Mouse (Mus musculus): ENCODE data around the gene Mab21l1.

The Mab21l1 gene

DNA sequence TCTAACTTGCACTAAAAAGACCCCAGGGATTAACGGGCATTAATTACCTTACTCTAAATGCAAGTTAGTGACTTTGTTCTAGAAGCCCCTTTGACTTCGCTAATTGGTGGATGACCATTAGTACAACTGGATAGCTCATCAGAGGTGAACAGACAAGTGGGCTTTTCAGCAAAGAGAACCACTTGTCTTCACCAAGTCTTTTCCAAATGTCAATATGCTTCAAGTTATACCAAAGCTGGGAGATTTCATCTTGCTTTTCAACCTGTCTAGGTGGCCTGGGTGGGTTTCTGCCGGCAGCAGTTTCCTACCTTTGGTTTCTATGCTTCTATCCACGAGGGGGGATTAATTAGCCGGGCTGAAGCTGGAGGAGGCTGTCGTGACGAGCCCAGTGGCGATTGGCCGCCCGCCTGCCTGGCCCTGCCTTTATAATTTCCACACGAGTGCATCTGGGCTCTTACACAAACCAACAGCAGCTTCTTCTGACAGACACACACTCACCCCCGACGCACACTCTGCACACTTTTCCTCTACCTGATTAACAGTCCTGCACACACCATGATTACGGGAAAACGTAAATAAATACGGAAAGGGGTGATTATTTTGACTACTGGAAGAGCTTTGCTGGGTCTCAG is at the start of gene Mab21l1:
TSS of gene Mab21l1 (plus strand) at position 455 of the 632 bp plus-strand sequence.
- in situ Hi-C loops (cut with MboI; ENCODE audit: unreplicated experiment in 2 of 2), result no loop called here

DNA sequence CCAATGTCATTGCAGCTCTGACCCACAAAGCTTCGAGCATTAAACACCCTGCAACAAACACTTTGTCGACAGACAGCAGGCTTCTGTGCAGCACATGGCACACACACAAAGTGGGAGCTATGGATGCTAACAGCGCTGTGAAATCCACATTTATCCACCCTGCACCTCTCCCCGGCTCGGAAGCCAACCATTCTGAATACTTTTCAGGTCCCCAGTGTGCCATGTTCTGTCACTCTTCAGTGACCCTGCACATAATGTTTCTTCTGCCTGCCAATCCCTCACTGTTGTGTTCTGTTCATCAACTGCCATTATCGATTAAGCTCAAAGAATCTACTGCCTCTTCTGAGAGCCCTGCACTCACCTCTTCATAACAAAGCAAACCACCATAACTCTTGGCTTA is 48.6 kb upstream of the Mab21l1 start:
- in situ Hi-C loops (cut with MboI; ENCODE audit: unreplicated experiment in 2 of 2), result no loop called here

DNA sequence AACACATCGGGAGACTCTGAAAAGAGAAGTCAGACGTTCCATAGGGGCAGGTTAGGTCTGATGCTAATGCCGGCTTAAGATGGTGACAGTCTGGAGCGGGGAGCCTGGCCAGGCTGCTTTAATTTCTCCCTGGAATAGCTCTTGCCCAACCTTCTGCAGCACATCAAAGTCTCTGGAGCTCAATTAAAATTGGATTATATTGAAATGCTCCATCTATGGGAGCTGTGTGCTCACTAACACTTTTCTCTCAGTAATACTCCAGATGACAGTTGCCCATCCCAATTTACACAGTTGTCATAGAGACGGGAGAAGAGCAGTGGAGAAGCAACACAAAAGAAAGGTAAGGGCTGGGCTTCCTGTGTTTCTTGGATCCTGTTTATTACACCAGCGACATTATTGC is 40.9 kb upstream of the Mab21l1 start:
- in situ Hi-C loops (cut with MboI; ENCODE audit: unreplicated experiment in 2 of 2), result no loop called here

DNA sequence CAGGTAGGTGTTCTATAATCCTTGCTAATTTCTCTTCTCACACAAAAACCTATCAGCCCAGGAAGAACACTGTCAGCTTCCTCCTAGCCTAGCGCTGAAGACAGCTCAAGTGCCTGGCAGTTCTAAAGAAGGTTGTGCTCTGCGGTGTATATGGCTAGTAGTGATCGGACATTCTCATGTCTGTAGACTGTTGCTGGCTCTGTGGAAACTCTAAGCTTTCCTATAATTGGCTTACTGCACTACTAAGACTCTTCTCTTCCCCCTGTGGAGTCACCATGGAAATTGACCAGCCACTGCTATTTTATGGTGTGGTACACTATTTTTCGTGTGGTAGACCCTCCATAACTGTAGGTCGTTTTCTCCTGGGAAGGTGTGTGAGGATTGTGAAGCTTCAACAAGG is 40.1 kb upstream of the Mab21l1 start:
- in situ Hi-C loops (cut with MboI; ENCODE audit: unreplicated experiment in 2 of 2), result no loop called here

DNA sequence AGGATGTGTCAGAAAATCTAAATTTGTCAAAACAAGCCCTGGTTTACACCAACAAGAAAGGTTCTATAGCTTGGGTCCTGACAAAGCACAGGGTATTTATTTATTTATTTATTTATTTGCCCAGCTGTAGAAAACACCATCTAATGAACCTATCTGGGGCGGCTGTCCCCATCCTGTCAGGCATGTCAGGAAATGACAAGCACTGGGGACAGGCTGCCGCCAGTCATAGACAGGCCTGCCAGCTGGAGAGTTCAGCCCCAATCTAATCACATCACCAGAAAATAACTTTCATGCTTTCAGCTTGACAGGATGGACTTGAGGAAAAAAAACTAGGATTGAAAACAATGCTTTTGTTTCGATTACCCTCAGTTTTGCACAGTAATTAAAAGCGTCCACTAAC is 39.7 kb upstream of the Mab21l1 start:
- in situ Hi-C loops (cut with MboI; ENCODE audit: unreplicated experiment in 2 of 2), result no loop called here

DNA sequence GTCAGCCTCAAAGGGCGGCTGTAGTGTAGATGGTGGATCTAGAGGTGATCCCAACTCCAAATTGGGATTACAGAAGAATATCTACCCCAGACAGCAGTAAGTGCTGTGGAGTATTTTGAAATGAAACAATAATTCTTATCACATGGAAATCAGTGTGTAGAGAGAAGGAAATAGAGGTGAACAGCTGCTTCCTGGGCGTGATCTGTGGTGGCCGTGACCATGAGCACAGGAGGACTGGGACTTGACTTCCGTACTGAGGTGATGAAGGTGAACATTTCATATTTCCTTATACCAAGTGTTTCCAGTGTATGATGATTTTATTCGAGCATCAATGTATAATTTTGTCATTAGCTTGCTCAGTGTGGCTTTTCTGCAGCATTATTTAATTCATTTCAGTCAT is 38.4 kb upstream of the Mab21l1 start:
- in situ Hi-C loops (cut with MboI; ENCODE audit: unreplicated experiment in 2 of 2), result no loop called here

DNA sequence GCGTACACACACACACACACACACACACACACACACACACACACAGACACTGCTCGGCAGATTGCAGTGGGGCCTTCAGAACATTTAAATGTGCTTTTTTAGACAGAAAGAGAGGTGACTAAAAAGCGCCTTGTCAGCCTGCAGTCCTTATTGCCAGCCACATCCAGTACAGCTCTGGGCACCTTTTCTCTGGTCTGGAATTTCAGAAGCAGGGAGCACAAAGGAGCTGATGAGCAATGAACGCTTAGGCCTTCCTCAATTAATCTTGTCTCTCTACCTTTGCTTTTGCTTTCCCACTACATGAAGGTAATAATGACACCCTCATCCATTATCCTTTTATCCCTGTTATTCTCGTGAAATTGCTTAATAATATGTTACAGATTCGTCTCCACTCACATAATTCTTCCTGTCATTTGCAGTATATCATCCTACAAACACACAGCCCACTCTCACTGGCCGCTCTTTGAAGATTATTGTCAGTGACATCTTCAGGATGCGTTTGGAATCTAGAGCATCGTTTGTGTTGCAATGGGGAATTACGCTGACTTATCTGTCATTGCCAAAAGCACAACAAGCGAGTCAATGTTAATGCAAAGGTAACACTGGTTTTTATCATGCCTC is 31.8 kb upstream of the Mab21l1 start:
- in situ Hi-C loops (cut with MboI; ENCODE audit: unreplicated experiment in 2 of 2), result no loop called here

DNA sequence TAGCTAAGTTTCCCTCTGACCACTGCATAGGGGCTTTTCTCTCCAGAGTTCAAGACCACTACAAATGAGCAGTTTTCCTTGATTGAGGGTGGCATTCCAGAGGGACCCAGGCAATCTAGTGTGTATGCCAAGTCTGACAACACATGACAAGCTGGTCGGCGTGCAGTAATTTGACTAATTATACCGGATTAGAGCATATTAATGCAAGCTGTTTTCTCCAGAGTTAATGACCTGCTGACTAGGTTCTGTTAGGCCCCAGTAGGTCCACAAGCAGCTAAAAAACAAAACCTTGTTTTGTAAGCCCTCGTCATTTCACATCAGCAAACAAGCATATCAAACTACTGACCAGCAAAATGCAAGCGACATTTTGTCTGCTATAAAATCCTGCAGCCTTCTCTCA is 30.9 kb upstream of the Mab21l1 start:
- in situ Hi-C loops (cut with MboI; ENCODE audit: unreplicated experiment in 2 of 2), result no loop called here

DNA sequence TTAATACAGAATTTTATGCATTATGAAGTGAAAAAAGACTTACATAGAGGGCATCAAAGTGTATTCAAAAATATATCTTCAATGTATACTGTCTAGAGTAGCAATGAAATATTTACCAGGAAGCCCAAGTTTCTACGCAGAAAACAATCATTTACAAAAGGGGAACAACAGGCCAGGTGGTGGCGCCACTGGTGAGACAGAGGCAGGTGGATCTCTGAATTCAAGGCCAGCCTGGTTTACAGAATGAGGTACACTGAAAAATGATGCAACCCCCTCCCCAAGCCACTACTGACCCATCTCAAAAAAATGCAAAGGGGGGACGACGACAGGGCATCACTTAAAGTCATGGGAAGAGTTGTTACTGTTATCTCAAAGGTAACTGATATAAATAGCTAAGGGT is 29.8 kb upstream of the Mab21l1 start:
- in situ Hi-C loops (cut with MboI; ENCODE audit: unreplicated experiment in 2 of 2), result no loop called here

DNA sequence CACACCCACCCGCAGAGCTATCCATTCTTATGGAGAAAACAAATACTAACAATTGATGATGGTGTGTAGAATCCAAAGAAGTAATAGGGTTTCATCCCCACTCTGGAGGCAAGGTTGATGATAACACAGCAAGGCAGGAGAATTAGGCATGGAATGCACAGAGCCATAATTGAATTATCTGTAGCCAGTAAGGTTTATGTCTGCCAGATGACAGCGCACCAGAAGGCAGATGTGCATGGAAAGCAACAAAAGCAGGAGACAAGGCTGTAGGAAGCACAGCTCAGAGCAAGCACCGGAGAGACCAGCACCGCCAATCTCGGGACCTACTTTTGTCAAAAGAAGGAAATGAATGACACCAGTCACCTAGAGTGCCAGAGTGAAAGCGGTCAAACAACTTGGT is 28.4 kb upstream of the Mab21l1 start:
- in situ Hi-C loops (cut with MboI; ENCODE audit: unreplicated experiment in 2 of 2), result no loop called here

DNA sequence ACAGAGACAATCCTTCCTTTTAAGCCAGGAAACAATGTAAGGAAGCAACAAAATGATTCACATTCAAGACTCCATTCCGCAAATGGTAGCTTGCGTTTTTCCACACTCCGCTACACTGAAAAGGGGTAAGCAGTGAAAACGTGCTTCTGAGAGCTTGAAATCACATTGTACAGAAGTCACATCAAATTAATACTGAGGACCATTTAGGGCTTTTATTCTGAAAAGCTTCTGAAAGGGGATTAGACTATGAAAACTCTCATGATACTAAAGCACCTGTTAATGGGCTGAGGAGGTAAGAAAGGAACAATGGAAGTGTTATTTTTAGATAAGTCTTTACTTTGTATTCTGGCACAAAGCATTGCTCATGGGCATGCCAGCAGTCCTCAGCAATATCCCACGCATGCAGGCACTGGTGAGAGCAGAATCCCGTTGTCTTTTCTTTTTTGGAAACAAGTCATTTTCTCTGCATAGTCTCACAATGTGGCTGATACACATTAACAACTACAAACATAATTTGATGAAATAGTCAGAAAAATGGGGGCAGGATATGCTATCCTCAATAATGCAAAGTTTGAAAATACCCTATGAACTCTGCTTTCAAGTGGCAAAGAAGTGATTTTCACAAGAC is 27.2 kb upstream of the Mab21l1 start:
- in situ Hi-C loops (cut with MboI; ENCODE audit: unreplicated experiment in 2 of 2), result no loop called here

DNA sequence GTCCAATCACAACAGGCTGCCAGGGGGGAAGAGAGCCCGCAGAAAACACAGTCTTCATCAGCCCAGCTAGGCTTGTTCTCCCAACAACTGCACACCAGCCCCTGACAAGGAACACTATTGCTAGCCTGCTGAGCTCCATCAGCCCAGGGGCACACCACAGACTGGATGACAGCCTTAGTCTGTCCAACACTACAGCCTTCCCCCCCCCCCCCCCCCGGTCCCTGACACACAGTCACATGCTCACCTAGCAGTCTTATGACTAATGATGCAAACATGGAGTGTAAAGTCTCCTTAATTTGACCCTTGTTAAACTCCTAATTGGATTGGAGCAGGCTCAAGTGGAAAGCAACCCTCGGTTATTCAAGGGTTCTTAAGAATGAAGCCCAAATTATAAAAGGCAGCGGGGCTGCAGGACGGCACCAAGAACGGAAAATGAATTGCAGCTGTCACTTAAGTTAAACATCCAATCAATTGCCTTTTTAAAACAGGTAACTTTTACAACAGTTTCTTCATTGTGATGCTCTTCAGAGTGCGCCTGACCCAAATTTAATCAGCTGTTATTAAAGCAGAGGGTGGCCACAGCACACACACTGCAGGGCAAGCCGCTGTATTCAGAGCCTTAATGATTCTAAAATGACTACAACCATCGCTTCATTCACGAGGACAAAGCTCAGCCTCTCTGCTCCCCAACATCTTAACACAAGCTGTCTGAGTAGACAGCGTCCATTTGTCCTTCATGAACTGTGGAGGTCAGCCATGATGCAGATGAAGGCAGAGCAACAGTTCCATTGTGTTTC is 26.3 kb upstream of the Mab21l1 start:
- in situ Hi-C loops (cut with MboI; ENCODE audit: unreplicated experiment in 2 of 2), result no loop called here

DNA sequence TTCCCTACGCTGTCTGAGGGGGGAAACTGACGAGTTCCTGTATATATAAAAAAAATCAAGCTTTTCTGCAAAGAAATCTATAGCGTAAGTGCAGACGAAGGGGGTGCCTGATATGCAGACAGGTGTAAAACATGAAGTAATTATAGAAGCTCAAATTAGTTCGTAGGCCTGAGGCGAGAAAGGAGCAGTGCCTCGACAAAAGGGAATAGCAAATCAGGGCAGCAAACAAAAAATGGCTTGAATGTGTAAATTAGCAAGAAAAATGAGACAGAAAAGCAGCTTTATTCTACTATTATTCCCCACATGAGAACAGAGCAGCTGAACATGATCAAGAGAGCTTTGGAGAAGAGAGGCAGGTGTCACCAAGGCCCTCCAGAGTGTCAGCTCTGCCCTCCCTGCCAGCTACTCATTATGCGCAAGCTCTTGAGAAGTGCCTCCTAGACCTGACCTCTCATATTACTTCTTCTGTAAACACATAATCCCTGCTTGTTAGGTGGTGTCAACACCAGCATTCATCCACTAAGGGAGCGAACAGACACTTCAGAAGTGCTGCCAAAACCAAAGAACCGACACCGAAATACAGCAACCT is 25.6 kb upstream of the Mab21l1 start:
- in situ Hi-C loops (cut with MboI; ENCODE audit: unreplicated experiment in 2 of 2), result no loop called here

DNA sequence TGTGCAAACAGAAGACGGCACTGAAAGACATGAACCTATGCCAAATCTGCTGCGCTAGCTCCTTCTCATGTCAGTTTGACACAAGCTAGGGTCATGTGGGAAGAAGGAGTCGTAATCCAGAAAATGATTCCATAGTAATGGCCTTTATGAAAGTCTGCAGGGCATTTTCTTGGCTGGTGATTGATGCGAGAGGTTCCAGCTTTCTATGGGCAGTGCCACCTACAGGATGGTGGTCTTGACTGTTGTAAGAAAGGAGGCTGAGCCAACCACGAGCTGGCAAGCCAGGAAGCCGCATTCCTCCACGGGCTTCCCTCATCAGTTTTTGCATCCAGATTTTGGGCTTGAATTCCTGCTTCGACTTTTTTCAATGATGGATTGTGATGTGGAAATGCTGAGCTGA is 24.0 kb upstream of the Mab21l1 start:
- in situ Hi-C loops (cut with MboI; ENCODE audit: unreplicated experiment in 2 of 2), result no loop called here

DNA sequence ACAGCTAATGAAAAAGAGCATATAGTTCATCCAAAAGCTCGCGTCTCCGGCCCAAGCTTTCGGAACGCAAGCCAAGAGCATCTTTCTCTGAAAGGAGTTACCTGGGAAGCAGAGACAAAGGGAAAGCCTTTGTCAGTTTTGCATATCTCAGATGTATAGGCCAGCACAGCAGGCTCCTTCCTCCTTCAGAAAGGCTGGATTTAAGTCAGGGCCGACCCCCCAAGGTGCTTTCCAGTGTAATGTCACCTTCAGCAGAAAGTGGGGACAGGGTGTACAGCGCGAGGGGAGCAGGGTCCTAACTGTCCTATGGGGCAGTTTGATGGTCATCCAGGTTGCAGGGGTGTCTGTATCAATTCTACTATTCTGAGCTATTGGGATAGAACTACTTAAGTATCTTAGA is 18.7 kb upstream of the Mab21l1 start:
- in situ Hi-C loops (cut with MboI; ENCODE audit: unreplicated experiment in 2 of 2), result no loop called here

DNA sequence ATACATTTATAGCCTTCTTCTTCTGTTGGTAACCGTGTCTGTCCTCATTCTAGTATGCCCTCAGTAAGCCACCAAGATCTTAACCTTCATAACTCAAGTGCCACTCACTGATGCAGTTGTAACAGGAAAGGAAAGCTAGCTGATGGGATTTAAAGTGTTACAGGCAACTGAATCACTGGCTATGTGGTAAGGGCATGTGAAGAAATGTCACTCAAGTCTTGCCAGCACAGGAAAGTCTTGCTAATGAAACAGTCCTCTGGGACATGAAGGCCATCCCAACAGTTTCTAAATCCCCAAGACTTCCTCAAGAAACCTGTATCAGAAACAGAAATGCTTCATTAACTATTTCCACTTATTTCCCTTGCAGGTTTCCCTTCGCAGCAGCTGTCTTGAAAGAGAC is 13.7 kb upstream of the Mab21l1 start:
- in situ Hi-C loops (cut with MboI; ENCODE audit: unreplicated experiment in 2 of 2), result no loop called here

DNA sequence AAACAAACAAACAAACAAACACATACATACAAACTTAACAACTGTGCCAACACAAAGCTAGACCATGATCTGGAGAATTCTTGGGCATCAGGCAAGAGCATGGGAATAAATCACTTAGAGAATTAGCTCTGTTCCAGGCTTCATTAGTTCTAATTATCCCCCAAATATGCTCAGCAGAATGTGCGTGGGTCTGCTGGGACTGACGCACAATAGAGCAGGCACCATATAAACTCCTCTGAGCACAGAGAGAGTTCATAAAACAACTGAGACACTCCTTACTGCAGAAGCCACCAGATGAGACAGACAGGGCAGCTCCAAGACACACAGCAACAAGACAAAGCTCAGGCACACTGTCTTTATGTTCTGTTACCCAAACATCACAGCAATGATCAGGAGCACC is 13.0 kb upstream of the Mab21l1 start:
- in situ Hi-C loops (cut with MboI; ENCODE audit: unreplicated experiment in 2 of 2), result no loop called here

DNA sequence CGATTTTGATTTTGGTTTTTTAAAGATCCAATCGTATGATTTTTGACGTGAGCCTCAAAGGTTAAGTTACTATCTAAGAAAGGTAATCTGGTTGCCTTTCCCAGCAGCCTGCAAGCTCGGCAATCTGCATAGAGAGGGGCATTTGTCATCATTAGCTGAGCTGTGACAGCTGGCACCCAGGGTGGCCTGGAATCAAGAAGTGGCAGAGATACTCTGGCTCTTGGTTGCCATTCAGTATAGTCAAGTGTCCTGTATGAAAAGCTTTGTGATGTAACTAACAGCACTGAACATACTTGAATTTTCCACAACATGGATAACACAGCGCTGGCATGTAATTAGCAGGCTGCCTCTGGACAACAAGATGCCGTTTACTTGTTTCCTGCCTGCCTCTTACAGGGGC is 8.1 kb upstream of the Mab21l1 start:
- in situ Hi-C loops (cut with MboI; ENCODE audit: unreplicated experiment in 2 of 2), result no loop called here

DNA sequence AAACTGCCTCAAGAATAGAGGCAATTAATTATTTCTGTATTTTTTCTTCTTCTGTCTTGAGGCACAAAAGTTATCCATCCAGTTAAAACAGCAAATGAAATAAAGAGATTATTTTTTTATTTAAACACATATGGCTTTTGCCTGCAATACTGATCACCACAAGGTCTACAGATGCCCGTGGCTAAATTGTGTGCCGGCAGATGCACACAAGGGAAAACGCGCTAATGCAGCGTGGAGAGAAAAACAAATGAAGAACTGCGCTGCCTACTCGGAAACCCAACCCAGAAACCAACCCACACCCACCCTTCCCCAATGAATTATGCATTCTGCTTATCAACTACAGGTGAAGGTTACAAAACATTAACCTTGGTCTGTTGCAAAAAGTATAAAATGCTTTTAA is 7.1 kb upstream of the Mab21l1 start:
- in situ Hi-C loops (cut with MboI; ENCODE audit: unreplicated experiment in 2 of 2), result no loop called here

DNA sequence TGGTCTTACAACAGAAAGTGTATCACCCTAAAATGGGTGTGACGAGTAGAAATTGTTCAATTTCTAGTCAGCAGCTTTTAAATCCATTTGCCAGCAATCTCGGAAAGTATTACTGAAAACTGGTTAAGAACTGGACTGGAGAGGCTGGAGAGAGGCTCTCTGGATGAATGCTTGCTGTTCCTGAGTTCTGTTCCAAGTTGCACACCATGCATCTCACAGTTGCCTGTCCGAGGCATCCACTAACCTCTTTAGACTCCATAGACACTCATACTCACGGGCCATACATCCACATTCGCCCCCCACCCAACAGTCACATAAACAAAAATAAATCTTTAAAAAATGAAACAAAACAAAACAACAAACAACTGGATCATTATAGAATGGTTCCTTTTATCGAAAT is 6.6 kb upstream of the Mab21l1 start:
- in situ Hi-C loops (cut with MboI; ENCODE audit: unreplicated experiment in 2 of 2), result no loop called here

DNA sequence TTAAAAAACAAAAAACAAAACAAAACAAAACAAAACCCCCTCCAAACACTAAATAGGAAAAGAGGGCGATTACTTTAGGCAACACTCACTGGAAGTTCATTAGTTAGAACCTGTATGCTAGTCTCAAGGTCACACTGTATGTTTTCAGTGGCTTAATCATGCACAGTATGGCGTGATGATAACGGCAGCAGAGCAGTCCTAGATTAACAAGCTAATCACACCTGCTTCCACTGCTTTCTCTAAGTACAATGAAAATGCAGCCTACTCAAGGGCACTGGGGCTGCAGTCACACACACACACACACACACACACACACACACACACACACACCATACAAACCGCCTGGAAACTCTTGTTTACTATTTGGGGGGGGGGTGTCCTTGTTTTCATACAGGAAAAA is 4.8 kb upstream of the Mab21l1 start:
- in situ Hi-C loops (cut with MboI; ENCODE audit: unreplicated experiment in 2 of 2), result no loop called here

Data from v-Abl transformed pro-B cells (cell line).